Mouse (Mus musculus) kidney, postnatal 0 days (tissue): Measurements from ENCODE around the gene Aknad1. TPM values are rescaled to one million over a fixed set of nuclear protein-coding genes. Genes with fewer than 3 reads are reported as not detected.
A peak's percentile ranks its signal among the peaks of the same experiment; 100 is the strongest.

ENCODE experiments used
- ATAC-seq: fragments of 200-750 bp; cut with Nextera tagmentation; replicated peaks from 2 replicates; pipeline ENCODE4 v1.8.0; 2017; ENCODE audit warnings: low read depth, moderate number of reproducible peaks, moderate TSS enrichment, moderate library complexity; ENCODE audit not compliant: low FRiP score
- DNase-seq: peaks from one replicate; pipeline ENCODE4 v3.0.0-alpha.2; 2016; ENCODE audit warnings: low spot score
- H3K27ac ChIP-seq: fragments of 300-500 bp; sonication (generic); 2 replicates; pipeline ENCODE4 v1.5.1; 2014; ENCODE audit warnings: mild to moderate bottlenecking
- H3K27me3 ChIP-seq: fragments of 300-500 bp; sonication (generic); 2 replicates; pipeline ENCODE4 v1.6.1; 2014; ENCODE audit warnings: low read length, mixed read lengths; ENCODE audit not compliant: insufficient read depth
- H3K36me3 ChIP-seq: fragments of 300-500 bp; sonication (generic); 2 replicates; pipeline ENCODE4 v1.6.1; 2014; ENCODE audit warnings: low read length, mixed read lengths; ENCODE audit not compliant: insufficient read depth
- H3K4me1 ChIP-seq: fragments of 300-500 bp; sonication (generic); replicated peaks from 2 replicates; pipeline ENCODE4 v1.6.1; 2014; ENCODE audit warnings: antibody characterized with exemption, low read length, mixed read lengths; ENCODE audit not compliant: insufficient read depth
- H3K4me2 ChIP-seq: fragments of 300-500 bp; sonication (generic); 2 replicates; pipeline ENCODE4 v1.6.1; 2014; ENCODE audit warnings: mild to moderate bottlenecking, low read length, moderate library complexity, mixed read lengths
- H3K4me3 ChIP-seq: fragments of 300-500 bp; sonication (generic); replicated peaks from 2 replicates; pipeline ENCODE4 v1.5.1; 2014; ENCODE audit warnings: low read depth, low read length
- H3K9ac ChIP-seq: fragments of 300-500 bp; sonication (generic); 2 replicates; pipeline ENCODE4 v1.6.1; 2014; ENCODE audit warnings: low read depth, low read length
- H3K9me3 ChIP-seq: fragments of 300-500 bp; sonication (generic); replicated peaks from 2 replicates; pipeline ENCODE4 v1.6.1; 2016; ENCODE audit warnings: low read length, inconsistent platforms, mixed read lengths
- CTCF ChIP-seq: IDR thresholded peaks from 2 replicates; pipeline ENCODE4 v1.5.1; 2016; ENCODE audit warnings: antibody characterized with exemption, low read depth, mild to moderate bottlenecking, moderate library complexity
- WGBS: fragments of 180-500 bp; shearing (Covaris S2); extraction: QIAGEN DNeasy Blood & Tissue Kit; methylation state at CpG from one replicate; pipeline ENCODE4 v1.1.7; 2014; 5-methylcytosine and 5-hydroxymethylcytosine counted together
- polyA plus RNA-seq: library from polyadenylated mRNA; unstranded; fragments of >200 nt; fragmentation: Nextera tagmentation; extraction: Ambion mirVana; gene quantifications from 2 replicates; pipeline ENCODE4 v1.2.1, GENCODE M21; 2015

Gene Aknad1
- polyA plus RNA-seq, result not detected in 2 replicates

DNA sequence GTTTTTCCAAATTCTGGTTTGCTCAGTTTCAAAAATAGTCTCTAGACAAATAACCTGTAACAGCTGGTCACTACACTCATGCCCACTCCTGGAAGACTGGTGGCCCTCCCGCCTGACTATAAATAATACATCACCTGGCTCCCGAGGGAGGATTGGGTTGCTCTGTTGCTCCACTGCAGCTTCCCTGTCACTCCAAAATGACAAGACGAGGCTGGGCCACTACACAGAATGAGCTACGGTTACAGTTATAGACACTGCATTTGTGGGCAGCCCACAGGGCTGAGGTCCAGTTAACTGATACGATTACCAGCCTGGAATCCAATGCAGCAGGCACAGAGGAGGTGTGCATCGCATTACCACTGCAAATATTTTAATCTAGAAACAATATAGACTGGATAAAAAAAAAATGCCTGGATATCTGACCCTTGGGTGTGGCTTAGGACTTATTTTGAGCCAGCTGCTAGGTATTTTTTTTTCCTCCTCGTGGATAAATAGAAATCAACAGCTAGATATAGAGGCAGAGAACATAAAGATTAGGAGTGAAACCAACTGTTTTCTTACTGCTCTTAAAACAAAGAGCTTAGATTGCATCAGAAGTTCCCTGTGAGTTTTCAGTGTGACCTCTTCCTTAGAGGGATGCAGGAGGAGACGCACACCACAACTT lies at the start of gene Aknad1:
Aknad1 (plus strand) TSS at position 614 of the 664 bp plus-strand sequence.
- no peak for ATAC-seq
- Histone ChIP-seq H3K27me3 (no peaks in the 10 kb centered on the region), H3K27ac (no peak within 1 kb of the TSS), H3K4me3 (no peak within 1 kb of the TSS), H3K9me3 (no peaks in the 10 kb centered on the region), H3K36me3 (no peaks in the 10 kb centered on the region), H3K4me1 (no peaks in the 10 kb centered on the region), H3K4me2 (no peak within 1 kb of the TSS), H3K9ac (no peak within 1 kb of the TSS)
- WGBS, result 30% methylated on average over 8 of the region's 8 CpGs
- peak; percentile 27 for DNase-seq
- no peak for TF ChIP-seq CTCF

DNA sequence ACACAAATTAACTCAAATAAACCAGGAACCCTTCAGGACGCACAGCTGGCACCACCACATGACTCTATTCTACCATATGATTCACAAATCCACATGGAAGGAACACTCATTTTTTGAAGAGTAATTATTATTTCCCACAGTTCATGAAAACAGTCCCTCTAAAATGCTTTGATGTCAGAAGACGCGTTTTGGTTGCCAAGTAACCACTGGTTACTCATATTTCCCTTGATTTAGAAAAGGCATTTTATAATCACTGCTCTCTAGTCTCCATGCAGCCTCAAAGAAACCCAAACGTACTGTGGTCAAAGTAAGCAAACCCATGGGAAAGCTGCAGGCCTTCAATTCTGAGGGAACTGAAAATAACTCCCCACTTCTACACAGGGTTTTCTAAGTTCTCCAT lies 49.5 kb upstream of the Aknad1 start:
- Histone ChIP-seq H3K4me2 (no peak overlapping the region), H3K27me3 (no peaks in the 10 kb centered on the region), H3K4me3 (no peak overlapping the region), H3K36me3 (peaks cover 13% of the 10 kb centered on the region; the same call in 1 of the 2 replicates), H3K4me1 (no peaks in the 10 kb centered on the region), H3K9ac (no peak overlapping the region), H3K9me3 (no peaks in the 10 kb centered on the region), H3K27ac (no peak overlapping the region)
- no peak for TF ChIP-seq CTCF
- ATAC-seq (no peak), DNase-seq (peak; percentile 5)
- 70% methylated on average over 4 of the region's 4 CpGs for WGBS

DNA sequence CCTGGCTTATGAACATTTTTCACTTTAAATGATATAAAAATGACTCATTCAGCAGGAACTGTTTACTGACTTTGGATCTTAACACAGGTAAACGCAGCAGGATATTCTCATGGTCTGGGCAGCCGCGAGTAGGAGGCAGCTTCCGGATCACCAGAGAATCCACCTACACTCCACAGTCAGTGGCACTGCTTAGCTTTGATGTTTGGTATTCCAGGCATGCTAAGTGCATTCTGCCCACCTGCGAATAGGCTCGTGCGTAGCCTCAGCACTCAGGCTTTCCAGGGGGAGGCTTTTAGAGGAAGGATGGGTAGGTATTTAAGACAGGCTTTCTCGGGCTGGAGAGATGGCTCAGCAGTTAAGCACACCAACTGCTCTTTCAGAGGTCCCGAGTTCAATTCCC lies 45.1 kb upstream of the Aknad1 start:
- TF ChIP-seq CTCF, result no peak
- ATAC-seq (no peak), DNase-seq (no peak)
- no peaks in the 10 kb centered on the region for H3K4me1 ChIP-seq
- no peak overlapping the region for H3K4me2 ChIP-seq
- no peaks in the 10 kb centered on the region for H3K9me3 ChIP-seq
- no peak overlapping the region for H3K27ac ChIP-seq
- 82% methylated on average over 9 of the region's 9 CpGs for WGBS
- no peak overlapping the region for H3K9ac ChIP-seq
- peaks cover 17% of the 10 kb centered on the region; the same call in 1 of the 2 replicates for H3K36me3 ChIP-seq
- no peaks in the 10 kb centered on the region for H3K27me3 ChIP-seq
- no peak overlapping the region for H3K4me3 ChIP-seq

DNA sequence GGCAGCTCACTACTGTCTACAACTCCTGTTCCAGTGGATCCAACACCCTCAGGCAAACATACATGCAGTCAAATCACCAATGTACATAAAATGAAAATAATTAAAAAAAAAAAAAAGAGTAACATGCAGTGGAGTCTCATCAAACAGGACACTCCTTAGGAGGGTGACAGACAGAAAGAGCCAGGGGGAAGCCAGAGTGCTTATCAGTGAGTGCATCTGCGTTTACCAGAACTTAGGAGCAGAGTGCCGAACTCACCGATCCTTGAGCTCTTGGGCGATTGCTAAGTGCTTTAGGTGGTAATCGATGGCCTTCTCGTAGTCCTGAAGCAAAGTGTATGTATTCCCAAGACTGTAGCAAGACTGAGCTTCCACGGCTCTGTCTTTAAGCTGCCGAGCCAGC lies 40.8 kb upstream of the Aknad1 start:
- Histone ChIP-seq H3K4me1 (no peaks in the 10 kb centered on the region), H3K27me3 (no peaks in the 10 kb centered on the region), H3K36me3 (peaks cover 26% of the 10 kb centered on the region; the same call in 1 of the 2 replicates), H3K4me3 (no peak overlapping the region), H3K9me3 (no peaks in the 10 kb centered on the region), H3K4me2 (no peak overlapping the region), H3K27ac (no peak overlapping the region), H3K9ac (no peak overlapping the region)
- no peak for ATAC-seq
- no peak for DNase-seq
- no peak for TF ChIP-seq CTCF
- 94% methylated on average over 8 of the region's 8 CpGs for WGBS

DNA sequence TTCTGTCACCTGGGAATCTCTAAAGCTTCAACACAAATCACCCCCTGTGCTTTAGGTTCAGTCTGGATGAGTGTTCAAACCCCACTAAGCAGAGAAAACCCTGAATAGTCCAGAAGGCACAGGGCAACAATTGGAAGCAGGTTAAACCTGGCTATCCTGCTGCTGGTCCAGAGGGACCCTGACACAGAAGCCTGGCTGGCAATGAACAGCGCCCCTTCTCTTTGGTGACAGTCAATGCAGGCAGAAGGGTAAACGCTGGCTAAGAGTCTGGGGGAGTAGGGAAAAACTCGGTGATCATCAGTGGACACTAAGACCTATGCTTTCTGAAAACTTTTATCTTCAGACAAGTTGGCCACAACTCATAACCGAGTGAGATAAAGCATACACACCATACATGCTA lies 39.7 kb upstream of the Aknad1 start:
- no peaks in the 10 kb centered on the region for H3K4me1 ChIP-seq
- H3K9me3 ChIP-seq, result no peaks in the 10 kb centered on the region
- ATAC-seq, result no peak
- TF ChIP-seq CTCF, result no peak
- H3K27ac ChIP-seq, result no peak overlapping the region
- no peak overlapping the region for H3K4me2 ChIP-seq
- DNase-seq, result no peak
- no peak overlapping the region for H3K4me3 ChIP-seq
- WGBS, result 90% methylated on average over 4 of the region's 4 CpGs
- no peak overlapping the region for H3K9ac ChIP-seq
- no peaks in the 10 kb centered on the region for H3K27me3 ChIP-seq
- peaks cover 22% of the 10 kb centered on the region; the same call in 1 of the 2 replicates for H3K36me3 ChIP-seq

DNA sequence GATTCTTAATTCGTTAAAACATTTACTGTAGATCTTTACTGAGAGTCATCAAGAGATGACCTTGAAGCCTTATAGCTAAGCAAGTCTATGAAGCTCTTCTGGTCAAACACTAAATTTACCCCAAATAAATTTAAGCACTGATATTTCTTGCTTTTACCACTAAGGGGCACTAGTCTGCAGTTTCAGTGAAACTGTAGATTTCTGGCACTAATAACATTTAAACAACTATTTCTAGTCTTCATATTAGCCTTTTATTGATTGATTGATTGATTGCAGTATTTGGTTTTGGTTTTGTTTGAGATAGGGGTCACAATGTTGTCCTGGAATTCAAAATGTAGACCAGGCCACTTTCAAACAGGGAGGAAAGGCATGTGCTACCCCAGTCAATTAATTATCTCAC lies 38.2 kb upstream of the Aknad1 start:
- Histone ChIP-seq H3K9me3 (no peaks in the 10 kb centered on the region), H3K4me2 (no peak overlapping the region), H3K27ac (no peak overlapping the region), H3K9ac (no peak overlapping the region), H3K4me1 (no peaks in the 10 kb centered on the region), H3K27me3 (no peaks in the 10 kb centered on the region), H3K4me3 (no peak overlapping the region), H3K36me3 (peaks cover 14% of the 10 kb centered on the region; the same call in 1 of the 2 replicates)
- no peak for ATAC-seq
- peak; percentile 74 for TF ChIP-seq CTCF
- DNase-seq, result peak; percentile 81
- WGBS, result 94% methylated on average over 1 of the region's 1 CpGs
